Mouse (Mus musculus) erythroblast, embryonic 14.5 days (primary cell): Measurements from ENCODE around the gene Ndufs2. TPM values are rescaled to one million over a fixed set of nuclear protein-coding genes. Genes with fewer than 3 reads are reported as not detected.

Experiments
- H3K27me3 ChIP-seq: 2 replicates; pipeline ENCODE4 v1.6.1; 2012; ENCODE audit warnings: inconsistent platforms; ENCODE audit not compliant: control insufficient read depth
- H3K36me3 ChIP-seq: 2 replicates; pipeline ENCODE4 v1.6.1; 2012; ENCODE audit warnings: mild to moderate bottlenecking, inconsistent platforms; ENCODE audit not compliant: control insufficient read depth
- H3K4me1 ChIP-seq: 2 replicates; pipeline ENCODE4 v1.6.1; 2012; ENCODE audit warnings: inconsistent platforms; ENCODE audit not compliant: control insufficient read depth
- H3K4me3 ChIP-seq: replicated peaks from 2 replicates; pipeline ENCODE3; 2012; ENCODE audit warnings: moderate library complexity, mild to moderate bottlenecking, inconsistent platforms
- H3K9me3 ChIP-seq: 2 replicates; pipeline ENCODE4 v1.6.1; 2012; ENCODE audit warnings: low read length, inconsistent platforms, mixed read lengths; ENCODE audit not compliant: control insufficient read depth
- GATA1 ChIP-seq: IDR thresholded peaks from 2 replicates; pipeline ENCODE4 v1.6.1; 2012; ENCODE audit warnings: low read length, inconsistent platforms, mixed read lengths
- TAL1 ChIP-seq: IDR thresholded peaks from 3 replicates; pipeline ENCODE4 v1.6.1; 2012; ENCODE audit warnings: low read length, inconsistent platforms, mixed read lengths
- polyA plus RNA-seq: library from polyadenylated mRNA; stranded (reverse); fragments of >175 nt; gene quantifications from 2 replicates; pipeline ENCODE4 v1.2.3, GENCODE M21; 2012

Ndufs2 gene
- polyA plus RNA-seq, 1 experiment, result 7.5 TPM

DNA sequence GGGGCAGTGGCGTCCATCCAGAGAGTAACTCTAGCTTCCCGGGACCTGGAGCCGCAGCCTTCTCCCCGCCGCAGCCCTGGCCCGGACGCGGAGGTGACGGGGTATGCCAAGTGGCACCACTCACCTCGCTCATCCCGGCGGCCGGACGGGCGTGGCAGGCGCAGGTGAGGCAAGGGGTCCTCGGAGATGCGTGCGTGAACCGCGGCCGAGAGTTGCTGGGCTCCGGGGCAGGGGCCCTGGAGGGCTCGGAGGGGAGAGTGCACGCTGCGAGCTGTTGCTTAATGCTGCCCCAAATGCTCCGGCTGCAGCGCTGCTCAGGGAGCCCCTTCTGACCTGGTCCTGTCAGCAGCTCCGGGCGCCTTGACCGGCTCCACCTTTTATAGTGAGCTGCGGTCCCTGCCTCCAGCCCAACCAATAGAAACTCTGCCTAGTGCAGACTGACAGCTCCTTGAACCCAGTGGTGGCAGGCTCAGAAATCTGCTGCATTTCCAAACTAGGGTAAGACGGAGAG is 55.2 kb downstream of the Ndufs2 start, which contains the start of gene Pcp4l1:
Pcp4l1 (minus strand) TSS at position 382 of the 511 bp plus-strand sequence.
- peaks cover 74% of the 10 kb centered on the region for H3K27me3 ChIP-seq
- TF ChIP-seq TAL1 (no peak), GATA1 (no peak)
- H3K4me1 ChIP-seq, result peaks cover 3% of the 10 kb centered on the region
- no peaks in the 10 kb centered on the region for H3K36me3 ChIP-seq
- peak within 1 kb of the TSS; percentile 25 for H3K4me3 ChIP-seq
- no peaks in the 10 kb centered on the region for H3K9me3 ChIP-seq

DNA sequence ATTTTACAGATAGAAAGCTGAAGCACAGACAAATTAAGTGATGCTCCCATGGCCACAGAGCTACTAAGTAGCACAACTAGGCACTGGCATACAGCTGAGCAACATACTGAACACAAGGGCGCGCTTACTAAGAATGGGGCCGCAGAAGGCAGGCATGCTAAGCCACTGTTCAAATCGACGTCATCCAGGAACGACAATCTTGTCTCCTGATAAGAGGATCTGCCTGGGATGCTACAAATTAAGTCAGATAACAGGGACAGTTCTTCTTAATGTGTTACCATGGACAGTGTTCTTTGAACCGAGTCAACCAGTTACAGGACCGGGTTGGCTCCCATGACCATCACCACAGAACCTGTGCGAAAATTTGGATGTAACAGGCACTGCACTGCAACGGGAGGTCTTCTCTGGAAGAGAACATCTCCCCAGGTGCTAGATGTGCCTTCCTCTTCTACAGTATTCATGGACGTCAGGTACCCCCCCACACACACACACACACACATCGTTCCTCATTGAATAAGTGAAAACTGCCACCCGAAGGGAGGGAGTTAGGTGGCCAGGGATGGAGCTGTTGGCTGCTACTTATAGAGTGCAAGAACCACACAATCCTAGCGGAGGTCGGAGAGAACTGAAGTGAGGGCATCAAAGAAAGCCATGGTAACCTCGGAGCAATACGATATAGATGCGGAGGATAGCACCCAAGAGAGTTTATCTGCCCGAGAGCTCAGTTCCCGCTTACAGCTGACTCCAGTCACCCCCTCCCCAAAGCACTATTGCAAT is 56.0 kb downstream of the Ndufs2 start:
- peaks cover 81% of the 10 kb centered on the region for H3K27me3 ChIP-seq

DNA sequence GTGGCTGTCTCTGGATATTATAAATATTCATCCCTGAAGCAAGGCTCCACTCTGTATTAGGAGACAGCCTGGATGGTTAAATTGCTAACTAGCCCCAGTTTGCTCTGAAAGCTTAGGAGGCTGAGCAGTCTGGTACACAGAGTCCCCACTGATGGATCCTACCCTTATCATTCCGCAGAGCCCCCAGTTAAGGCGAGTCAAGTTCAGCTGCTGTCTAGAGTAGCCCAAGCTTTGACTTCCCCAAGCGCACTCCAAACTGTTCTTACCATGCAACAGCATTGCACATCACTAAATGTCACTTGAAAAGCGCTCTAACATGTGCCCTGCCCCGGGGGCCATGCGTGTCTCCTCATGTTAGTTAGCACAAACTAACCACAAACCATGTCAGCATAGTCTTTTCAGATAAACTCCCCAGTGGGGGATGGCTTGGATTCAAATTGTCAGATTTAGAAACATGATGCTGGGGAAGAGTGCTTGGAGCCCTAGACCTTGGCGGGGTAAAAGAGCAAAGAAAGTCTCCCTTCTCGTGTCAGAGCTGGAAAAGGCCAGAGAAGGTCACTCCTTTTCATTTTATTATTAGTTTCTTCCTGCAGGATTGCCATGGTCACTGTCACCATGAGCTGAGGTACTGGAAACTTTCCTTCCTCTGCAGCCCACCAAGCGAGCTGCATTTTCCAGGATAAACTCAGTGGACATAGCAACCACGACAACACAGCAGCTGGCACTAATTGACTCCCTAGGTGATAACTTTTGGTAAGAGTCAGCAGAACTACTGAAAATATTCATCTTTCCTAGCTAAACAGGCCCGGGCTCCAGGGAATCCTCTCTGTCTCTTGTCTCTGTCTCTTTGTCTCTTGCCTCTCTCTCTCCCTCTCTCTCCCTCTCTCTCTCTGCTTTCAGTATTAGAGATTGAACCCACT is 57.0 kb downstream of the Ndufs2 start:
- H3K9me3 ChIP-seq, result no peaks in the 10 kb centered on the region
- no peaks in the 10 kb centered on the region; the same call in 1 of the 2 replicates for H3K4me1 ChIP-seq
- H3K4me3 ChIP-seq, result no peak overlapping the region
- peaks cover 87% of the 10 kb centered on the region for H3K27me3 ChIP-seq
- TF ChIP-seq GATA1 (no peak), TAL1 (no peak)
- no peaks in the 10 kb centered on the region for H3K36me3 ChIP-seq

More for the DNA sequence above, 56.0 kb downstream of the Ndufs2 start:
- H3K4me1 ChIP-seq, result peaks cover 3% of the 10 kb centered on the region
- H3K36me3 ChIP-seq, result no peaks in the 10 kb centered on the region
- TF ChIP-seq GATA1, result no peak
- TF ChIP-seq TAL1, result no peak
- no peak overlapping the region for H3K4me3 ChIP-seq
- no peaks in the 10 kb centered on the region for H3K9me3 ChIP-seq

DNA sequence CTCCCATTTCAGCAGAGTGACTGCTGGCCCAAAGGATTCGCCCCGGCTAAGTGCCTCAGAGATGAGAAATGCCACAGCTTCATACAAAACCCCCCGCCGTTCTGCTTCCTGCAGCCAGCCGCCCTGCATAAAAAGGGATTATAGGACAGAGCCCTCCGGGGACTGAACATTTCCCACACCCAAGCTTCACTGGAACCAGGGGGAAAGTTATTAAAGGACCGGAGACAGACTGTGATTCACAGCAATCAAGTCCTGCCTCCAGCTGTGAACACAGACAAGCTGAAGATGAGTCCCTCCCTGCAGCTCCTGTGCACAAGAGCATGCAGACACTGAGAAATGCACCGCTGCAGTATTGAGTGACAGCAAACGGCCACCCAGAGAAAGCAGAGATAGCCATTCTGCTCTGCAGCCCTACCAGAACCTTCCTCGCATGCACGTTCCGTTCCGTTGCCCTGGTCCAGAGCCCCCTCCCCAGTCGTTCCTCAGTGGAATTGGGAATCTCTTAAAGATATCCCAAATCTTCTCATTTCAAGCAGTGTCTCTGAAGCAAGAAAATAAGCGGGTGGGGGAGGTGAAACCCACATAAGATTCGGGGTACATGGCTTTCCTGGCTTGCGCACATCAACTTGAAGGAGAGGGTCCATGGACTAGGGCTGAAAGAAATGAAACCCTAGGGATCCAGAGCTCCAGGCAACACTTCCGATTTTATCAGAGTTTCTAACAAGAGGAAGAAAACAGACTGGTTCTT is 57.9 kb downstream of the Ndufs2 start:
- no peaks in the 10 kb centered on the region for H3K9me3 ChIP-seq
- no peaks in the 10 kb centered on the region; the same call in 1 of the 2 replicates for H3K4me1 ChIP-seq
- H3K36me3 ChIP-seq, result no peaks in the 10 kb centered on the region
- H3K27me3 ChIP-seq, result peaks cover 86% of the 10 kb centered on the region
- TF ChIP-seq TAL1, result no peak
- no peak for TF ChIP-seq GATA1
- H3K4me3 ChIP-seq, result no peak overlapping the region

DNA sequence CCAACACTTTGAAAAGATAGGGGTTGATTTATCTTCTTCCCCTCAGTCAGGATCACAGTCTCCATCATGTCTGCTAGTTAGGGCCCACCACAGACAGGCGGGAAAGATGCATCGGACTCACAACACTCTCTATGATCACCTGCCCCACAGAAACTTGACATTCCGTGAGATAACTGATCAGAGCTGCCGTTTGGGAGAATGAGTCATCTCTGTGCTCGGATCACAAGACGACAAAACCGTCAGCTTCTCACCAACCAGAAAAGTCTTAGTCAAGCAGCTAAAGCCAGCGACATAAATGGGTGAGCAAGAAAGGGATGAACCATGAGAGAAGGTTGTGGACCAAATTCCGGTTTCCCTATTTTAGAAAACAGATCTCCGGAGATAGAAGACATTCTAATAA is 58.9 kb downstream of the Ndufs2 start:
- Histone ChIP-seq H3K9me3 (no peaks in the 10 kb centered on the region), H3K27me3 (peaks cover 88% of the 10 kb centered on the region)
- TF ChIP-seq TAL1 (no peak), GATA1 (no peak)

DNA sequence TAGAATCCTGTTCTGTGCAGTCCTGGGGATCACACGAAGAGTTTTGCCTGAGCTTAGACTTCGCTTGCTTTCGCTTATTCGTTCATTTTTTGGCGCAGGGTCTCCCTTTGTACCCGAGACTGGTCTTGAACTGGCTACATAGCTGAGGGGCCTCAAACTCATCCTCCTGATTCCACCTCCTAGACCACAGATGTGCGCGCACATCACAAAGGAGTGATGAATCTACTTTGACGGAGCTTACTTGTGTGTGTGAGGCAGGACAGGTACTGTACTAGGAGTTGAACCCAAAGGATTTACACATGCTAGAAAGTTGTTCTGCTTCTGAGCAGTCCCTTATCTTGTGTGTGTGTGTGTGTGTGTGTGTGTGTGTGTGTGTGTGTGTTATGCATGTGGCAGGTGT is 60.4 kb downstream of the Ndufs2 start:
- no peaks in the 10 kb centered on the region; the same call in 1 of the 2 replicates for H3K4me1 ChIP-seq
- no peak overlapping the region for H3K4me3 ChIP-seq
- H3K27me3 ChIP-seq, result peaks cover 73% of the 10 kb centered on the region
- H3K9me3 ChIP-seq, result no peaks in the 10 kb centered on the region
- TF ChIP-seq GATA1 (no peak), TAL1 (no peak)
- H3K36me3 ChIP-seq, result no peaks in the 10 kb centered on the region

More for the DNA sequence above, 58.9 kb downstream of the Ndufs2 start:
- no peaks in the 10 kb centered on the region; the same call in 1 of the 2 replicates for H3K4me1 ChIP-seq
- H3K36me3 ChIP-seq, result no peaks in the 10 kb centered on the region
- no peak overlapping the region for H3K4me3 ChIP-seq

DNA sequence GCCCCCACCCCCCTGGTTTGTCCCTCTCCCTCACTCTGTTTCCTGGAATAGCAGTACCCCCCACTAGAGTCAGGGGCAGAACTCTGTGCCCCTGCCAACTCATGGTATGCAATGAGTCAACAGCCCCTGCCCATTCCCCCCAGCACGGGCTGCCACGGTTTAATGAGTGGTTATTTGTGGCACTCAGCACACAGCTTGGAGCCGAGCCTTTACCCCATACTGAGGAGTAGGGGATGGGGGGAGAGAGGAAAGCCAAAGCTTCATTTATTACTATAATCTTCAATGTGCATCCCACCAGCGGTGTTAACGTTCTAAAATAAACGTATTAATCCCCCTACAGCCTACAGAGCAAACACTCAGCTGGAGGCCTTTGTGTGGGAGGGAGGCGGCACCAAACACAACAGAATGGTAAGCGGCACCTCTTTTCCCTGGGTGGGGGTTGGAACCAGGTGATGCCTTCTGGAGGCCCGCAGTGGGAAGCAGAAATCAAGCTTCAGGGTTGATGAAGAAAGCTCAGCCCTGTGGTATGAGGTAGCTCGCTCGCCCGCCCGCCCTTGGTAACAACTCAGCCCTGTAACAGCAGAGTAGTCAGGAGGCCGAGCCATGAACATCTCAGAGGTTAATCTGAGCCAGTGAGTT is 61.6 kb downstream of the Ndufs2 start:
- Histone ChIP-seq H3K4me1 (no peaks in the 10 kb centered on the region), H3K4me3 (no peak overlapping the region), H3K9me3 (no peaks in the 10 kb centered on the region), H3K27me3 (peaks cover 66% of the 10 kb centered on the region), H3K36me3 (no peaks in the 10 kb centered on the region)
- TF ChIP-seq TAL1 (no peak), GATA1 (no peak)

DNA sequence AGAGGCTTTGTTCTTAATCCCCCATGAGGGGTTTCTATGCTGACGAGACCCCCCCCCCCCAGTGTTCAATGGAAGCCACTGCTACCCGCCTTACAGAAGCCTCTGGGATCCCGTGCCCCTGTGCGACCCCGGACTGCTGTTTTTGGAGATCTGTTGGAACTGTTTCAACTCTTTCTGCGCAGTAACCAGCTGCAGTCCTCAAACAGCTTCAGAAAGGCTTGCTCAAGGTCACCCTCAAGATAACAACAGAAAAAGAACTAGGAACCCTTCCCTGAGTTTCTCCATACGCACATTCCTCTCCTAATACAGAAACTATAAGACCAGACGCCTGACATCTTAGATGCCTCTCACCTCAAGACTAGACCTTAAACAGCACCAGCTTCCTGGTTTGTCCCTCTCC is 62.1 kb downstream of the Ndufs2 start:
- TF ChIP-seq GATA1 (no peak), TAL1 (no peak)
- Histone ChIP-seq H3K9me3 (no peaks in the 10 kb centered on the region), H3K27me3 (peaks cover 60% of the 10 kb centered on the region), H3K4me1 (no peaks in the 10 kb centered on the region), H3K36me3 (no peaks in the 10 kb centered on the region), H3K4me3 (no peak overlapping the region)
